Mouse (Mus musculus) forebrain, embryonic 11.5 days (tissue): ENCODE measurements around the gene Dnal4. TPM values are rescaled to one million over a fixed set of nuclear protein-coding genes. Genes with fewer than 3 reads are reported as not detected.

Experiments
- ATAC-seq: fragments of 200-750 bp; cut with Nextera tagmentation; replicated peaks from 2 replicates; pipeline ENCODE4 v1.8.0; 2017; ENCODE audit warnings: moderate TSS enrichment; ENCODE audit not compliant: low FRiP score
- DNase-seq: peaks from one replicate; pipeline ENCODE4 v3.0.0-alpha.2; 2017; ENCODE audit warnings: low spot score
- H3K27ac ChIP-seq: fragments of 300-500 bp; sonication (generic); 2 replicates; pipeline ENCODE4 v1.5.1; 2014; ENCODE audit warnings: low read depth, low read length
- H3K27me3 ChIP-seq: fragments of 300-500 bp; sonication (generic); 2 replicates; pipeline ENCODE4 v1.6.1; 2014; ENCODE audit warnings: mild to moderate bottlenecking, low read length, mixed read lengths; ENCODE audit not compliant: control insufficient read depth, insufficient read depth
- H3K36me3 ChIP-seq: fragments of 300-500 bp; sonication (generic); 2 replicates; pipeline ENCODE4 v1.6.1; 2014; ENCODE audit warnings: mild to moderate bottlenecking, low read length, moderate library complexity, mixed read lengths; ENCODE audit not compliant: control insufficient read depth, insufficient read depth
- H3K4me1 ChIP-seq: fragments of 300-500 bp; sonication (generic); replicated peaks from 2 replicates; pipeline ENCODE4 v1.6.1; 2014; ENCODE audit warnings: low read length, mixed read lengths; ENCODE audit not compliant: control insufficient read depth, insufficient read depth
- H3K4me2 ChIP-seq: fragments of 300-500 bp; sonication (generic); 2 replicates; pipeline ENCODE4 v1.6.1; 2014; ENCODE audit warnings: low read depth, mild to moderate bottlenecking, low read length, moderate library complexity, mixed read lengths; ENCODE audit not compliant: severe bottlenecking
- H3K4me3 ChIP-seq: fragments of 300-500 bp; sonication (generic); 2 replicates; pipeline ENCODE4 v1.5.1; 2014; ENCODE audit warnings: low read depth, low read length
- H3K9ac ChIP-seq: fragments of 300-500 bp; sonication (generic); 2 replicates; pipeline ENCODE4 v1.6.1; 2014; ENCODE audit warnings: low read length
- H3K9me3 ChIP-seq: fragments of 300-500 bp; sonication (generic); 2 replicates; pipeline ENCODE4 v1.6.1; 2016; ENCODE audit warnings: low read length, mixed read lengths; ENCODE audit not compliant: control insufficient read depth
- whole genome bisulfite sequencing: fragments of 180-500 bp; shearing (Covaris S2); extraction: QIAGEN DNeasy Blood & Tissue Kit; methylation state at CpG from one replicate; pipeline ENCODE4 v1.1.7; 2014; 5-methylcytosine and 5-hydroxymethylcytosine counted together
- polyA plus RNA-seq: library from polyadenylated mRNA; unstranded; fragments of >200 nt; fragmentation: Nextera tagmentation; extraction: Ambion mirVana; gene quantifications from 2 replicates; pipeline ENCODE4 v1.2.1, GENCODE M21; 2014

Dnal4 gene
- polyA plus RNA-seq, 1 experiment from 2014 or later = 63.9 TPM

GRCm38 (mm10) chr15:79764539-79765267 is 12.9 kb downstream of the Dnal4 start:
- no peaks in the 10 kb centered on the region for H3K27me3 ChIP-seq
- H3K9me3 ChIP-seq = no peaks in the 10 kb centered on the region
- WGBS = 88% methylated on average over 11 of the region's 11 CpGs
- no peaks in the 10 kb centered on the region for H3K4me1 ChIP-seq
- ATAC-seq (no peak), DNase-seq (no peak)
- H3K36me3 ChIP-seq = no peaks in the 10 kb centered on the region; the same call in 1 of the 2 replicates
- H3K4me3 ChIP-seq = no peak overlapping the region
- no peak overlapping the region for H3K27ac ChIP-seq
- H3K4me2 ChIP-seq = no peak overlapping the region
- H3K9ac ChIP-seq = no peak overlapping the region

- Histone ChIP-seq H3K9ac (no peak overlapping the region), H3K4me1 (no peaks in the 10 kb centered on the region), H3K4me3 (no peak overlapping the region), H3K4me2 (no peak overlapping the region), H3K36me3 (no peaks in the 10 kb centered on the region; the same call in 1 of the 2 replicates), H3K27ac (no peak overlapping the region), H3K27me3 (no peaks in the 10 kb centered on the region), H3K9me3 (no peaks in the 10 kb centered on the region)
- WGBS = 92% methylated on average over 7 of the region's 7 CpGs
- no peak for DNase-seq
- ATAC-seq = no peak
These were observed 13.9 kb downstream of the Dnal4 start for GRCm38 (mm10) chr15:79763601-79764246.

- no peak for DNase-seq
- 85% methylated on average over 9 of the region's 9 CpGs for whole genome bisulfite sequencing
- no peaks in the 10 kb centered on the region for H3K4me1 ChIP-seq
- H3K9me3 ChIP-seq = no peaks in the 10 kb centered on the region
- H3K27me3 ChIP-seq = no peaks in the 10 kb centered on the region
- no peak overlapping the region for H3K27ac ChIP-seq
- H3K36me3 ChIP-seq = no peaks in the 10 kb centered on the region; the same call in 1 of the 2 replicates
- H3K4me2 ChIP-seq = no peak overlapping the region
- no peak overlapping the region for H3K9ac ChIP-seq
- ATAC-seq = no peak
- no peak overlapping the region for H3K4me3 ChIP-seq
These were observed 14.6 kb downstream of the Dnal4 start for GRCm38 (mm10) chr15:79763001-79763400.

GRCm38 (mm10) chr15:79760956-79761355 is 16.7 kb downstream of the Dnal4 start:
- Histone ChIP-seq H3K4me3 (no peak overlapping the region), H3K36me3 (no peaks in the 10 kb centered on the region; the same call in 1 of the 2 replicates), H3K4me2 (no peak overlapping the region), H3K9ac (no peak overlapping the region), H3K27ac (no peak overlapping the region), H3K4me1 (no peaks in the 10 kb centered on the region), H3K9me3 (no peaks in the 10 kb centered on the region), H3K27me3 (no peaks in the 10 kb centered on the region)
- no peak for ATAC-seq
- no peak for DNase-seq
- WGBS = 93% methylated on average over 6 of the region's 6 CpGs

- Histone ChIP-seq H3K4me2 (no peak overlapping the region), H3K4me1 (no peaks in the 10 kb centered on the region), H3K27me3 (no peaks in the 10 kb centered on the region), H3K36me3 (no peaks in the 10 kb centered on the region), H3K9ac (no peak overlapping the region), H3K27ac (no peak overlapping the region), H3K4me3 (no peak overlapping the region), H3K9me3 (no peaks in the 10 kb centered on the region)
- 93% methylated on average over 3 of the region's 3 CpGs for WGBS
- no peak for DNase-seq
- ATAC-seq = no peak
These were observed 20.5 kb downstream of the Dnal4 start for GRCm38 (mm10) chr15:79757118-79757517.

GRCm38 (mm10) chr15:79755977-79756625 is 21.5 kb downstream of the Dnal4 start:
- no peak overlapping the region for H3K4me2 ChIP-seq
- 78% methylated on average over 8 of the region's 8 CpGs for WGBS
- no peak for ATAC-seq
- H3K4me1 ChIP-seq = no peaks in the 10 kb centered on the region
- no peak overlapping the region for H3K9ac ChIP-seq
- H3K9me3 ChIP-seq = no peaks in the 10 kb centered on the region
- H3K27me3 ChIP-seq = no peaks in the 10 kb centered on the region
- DNase-seq = no peak
- H3K27ac ChIP-seq = no peak overlapping the region
- H3K36me3 ChIP-seq = no peaks in the 10 kb centered on the region
- H3K4me3 ChIP-seq = no peak overlapping the region

GRCm38 (mm10) chr15:79755176-79755575 is 22.5 kb downstream of the Dnal4 start:
- Histone ChIP-seq H3K4me1 (no peaks in the 10 kb centered on the region), H3K9me3 (no peaks in the 10 kb centered on the region), H3K9ac (no peak overlapping the region), H3K27ac (no peak overlapping the region), H3K4me2 (no peak overlapping the region), H3K27me3 (no peaks in the 10 kb centered on the region), H3K36me3 (no peaks in the 10 kb centered on the region), H3K4me3 (no peak overlapping the region)
- WGBS = 86% methylated on average over 4 of the region's 4 CpGs
- ATAC-seq (no peak), DNase-seq (no peak)

GRCm38 (mm10) chr15:79753873-79754272 is 23.8 kb downstream of the Dnal4 start:
- ATAC-seq = no peak
- no peak overlapping the region for H3K4me2 ChIP-seq
- H3K4me1 ChIP-seq = no peaks in the 10 kb centered on the region
- no peak overlapping the region for H3K27ac ChIP-seq
- no peaks in the 10 kb centered on the region for H3K27me3 ChIP-seq
- H3K4me3 ChIP-seq = no peak overlapping the region
- no peaks in the 10 kb centered on the region for H3K36me3 ChIP-seq
- no peak overlapping the region for H3K9ac ChIP-seq
- no peaks in the 10 kb centered on the region for H3K9me3 ChIP-seq
- WGBS = 59% methylated on average over 4 of the region's 4 CpGs
- no peak for DNase-seq
